Mouse (Mus musculus) forebrain, embryonic 15.5 days (tissue): ENCODE measurements around the gene Mrps21. TPM values are rescaled to one million over a fixed set of nuclear protein-coding genes. Genes with fewer than 3 reads are reported as not detected.
"Not testable (repeated sequence)": the region's sequence is repeated elsewhere in the genome, so short reads cannot be mapped to it uniquely, and the experiment has no call there.

Source experiments
- ATAC-seq: fragments of 200-750 bp; cut with Nextera tagmentation; replicated peaks from 2 replicates; pipeline ENCODE4 v1.8.0; 2017; ENCODE audit warnings: mild to moderate bottlenecking, moderate TSS enrichment, moderate library complexity
- H3K27ac ChIP-seq: fragments of 300-500 bp; sonication (generic); replicated peaks from 2 replicates; pipeline ENCODE4 v1.5.1; 2015; ENCODE audit warnings: mild to moderate bottlenecking, inconsistent platforms
- H3K27me3 ChIP-seq: fragments of 300-500 bp; sonication (generic); 2 replicates; pipeline ENCODE4 v1.6.1; 2015; ENCODE audit warnings: inconsistent platforms
- H3K36me3 ChIP-seq: fragments of 300-500 bp; sonication (generic); 2 replicates; pipeline ENCODE4 v1.6.1; 2015; ENCODE audit warnings: mild to moderate bottlenecking, inconsistent platforms
- H3K4me1 ChIP-seq: fragments of 300-500 bp; sonication (generic); 2 replicates; pipeline ENCODE4 v1.6.1; 2015; ENCODE audit warnings: inconsistent platforms
- H3K4me2 ChIP-seq: fragments of 300-500 bp; sonication (generic); replicated peaks from 2 replicates; pipeline ENCODE4 v1.6.1; 2015; ENCODE audit warnings: mild to moderate bottlenecking, inconsistent platforms
- H3K4me3 ChIP-seq: fragments of 300-500 bp; sonication (generic); 2 replicates; pipeline ENCODE4 v1.5.1; 2015; ENCODE audit warnings: mild to moderate bottlenecking, inconsistent platforms
- H3K9ac ChIP-seq: fragments of 300-500 bp; sonication (generic); replicated peaks from 2 replicates; pipeline ENCODE4 v1.6.1; 2015; ENCODE audit warnings: mild to moderate bottlenecking, inconsistent platforms
- H3K9me3 ChIP-seq: fragments of 300-500 bp; sonication (generic); 2 replicates; pipeline ENCODE4 v1.6.1; 2016; ENCODE audit warnings: inconsistent platforms
- WGBS: fragments of 180-500 bp; shearing (Covaris S2); methylation state at CpG from one replicate; pipeline ENCODE4 v1.1.7; 2015; ENCODE audit warnings: mixed read lengths; 5-methylcytosine and 5-hydroxymethylcytosine counted together
- polyA plus RNA-seq: library from polyadenylated mRNA; unstranded; fragments of >200 nt; fragmentation: Nextera tagmentation; extraction: Ambion mirVana; gene quantifications from 2 replicates; pipeline ENCODE4 v1.2.1, GENCODE M21; 2015

Mrps21 gene
- polyA plus RNA-seq, result 294 and 306 TPM in 2 replicates

DNA sequence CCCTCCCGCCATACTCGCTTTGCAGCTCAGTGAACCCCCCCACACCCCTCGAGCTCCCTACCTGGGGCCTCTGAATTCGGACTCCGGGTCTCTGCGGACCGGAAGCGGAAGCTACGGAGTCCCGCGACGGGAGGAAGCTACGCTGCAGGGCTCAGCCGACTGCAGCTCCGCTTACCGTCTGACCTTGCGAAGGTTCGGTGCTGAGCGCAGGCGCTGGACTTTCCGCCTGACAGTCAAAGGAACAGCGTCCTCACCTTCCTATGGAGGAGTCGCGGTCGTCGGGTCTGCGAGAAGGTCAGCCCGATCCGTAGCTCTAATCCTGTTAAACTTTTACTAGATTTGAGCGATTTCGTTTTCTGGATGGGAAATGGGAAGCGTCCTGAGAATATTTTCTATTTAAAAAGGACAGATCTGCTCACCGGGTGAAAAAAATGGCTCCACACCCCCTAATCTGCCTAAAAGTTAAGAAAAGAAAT lies at the start of gene Mrps21:
Gene Mrps21 (minus strand): TSS at position 128 of the 476 bp plus-strand sequence.
- Histone ChIP-seq H3K9ac (peak within 1 kb of the TSS; percentile 70), H3K27ac (peak within 1 kb of the TSS; percentile 69), H3K4me2 (peak within 1 kb of the TSS; percentile 54), H3K4me3 (peak within 1 kb of the TSS; percentile 57), H3K27me3 (no peaks in the 10 kb centered on the region), H3K9me3 (no peaks in the 10 kb centered on the region), H3K36me3 (peaks cover 16% of the 10 kb centered on the region; the same call in 1 of the 2 replicates), H3K4me1 (peaks cover 17% of the 10 kb centered on the region)
- ATAC-seq, result peak; percentile 93
- WGBS, result 0% methylated on average over 33 of the region's 33 CpGs

DNA sequence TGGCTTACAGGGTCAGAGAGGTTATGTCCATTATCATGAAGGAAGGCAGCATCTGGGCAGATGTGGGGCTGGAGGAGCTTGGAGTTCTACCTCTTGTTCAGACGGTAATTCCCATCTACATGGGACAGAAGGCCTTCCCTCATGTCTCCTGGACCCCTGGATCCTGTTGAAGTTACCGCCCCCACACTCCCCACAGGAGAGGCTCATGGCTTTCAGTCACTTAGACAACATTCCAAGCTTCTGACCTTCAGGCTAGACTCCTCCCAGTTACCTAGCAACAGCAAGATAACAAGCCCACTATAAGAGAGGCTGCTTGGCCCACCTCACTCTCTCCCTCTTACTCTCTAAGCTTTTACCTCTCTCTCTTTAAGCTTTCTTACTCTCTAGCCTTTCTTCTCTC lies 49.2 kb upstream of the Mrps21 start:
- ATAC-seq, H3K27ac ChIP-seq, H3K4me2 ChIP-seq, H3K9me3 ChIP-seq, H3K36me3 ChIP-seq, H3K4me1 ChIP-seq, H3K9ac ChIP-seq, H3K27me3 ChIP-seq, H3K4me3 ChIP-seq: not testable (repeated sequence)
- WGBS, result 65% methylated on average over 2 of the region's 2 CpGs

DNA sequence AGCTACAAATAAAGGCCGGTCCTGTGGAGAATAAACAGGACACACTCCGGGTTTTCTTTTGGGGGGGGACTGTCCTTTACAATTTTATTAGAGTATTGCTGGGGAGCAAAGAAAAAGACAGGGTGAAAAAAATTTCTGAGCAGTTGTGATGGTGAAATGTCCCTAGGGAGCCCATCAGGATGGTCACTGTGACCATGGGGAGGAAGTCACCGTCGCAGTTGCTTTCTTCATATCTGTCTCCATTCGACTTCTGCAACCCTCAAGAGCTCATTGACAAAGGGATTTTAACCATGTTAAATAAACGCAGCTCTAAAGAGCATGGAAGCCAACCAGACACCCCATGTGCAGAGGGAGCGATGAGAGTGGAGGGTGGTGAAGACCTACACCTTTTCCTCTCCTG lies 45.4 kb upstream of the Mrps21 start:
- H3K9ac ChIP-seq, result no peak overlapping the region
- no peaks in the 10 kb centered on the region for H3K4me1 ChIP-seq
- no peaks in the 10 kb centered on the region for H3K36me3 ChIP-seq
- H3K4me2 ChIP-seq, result no peak overlapping the region
- H3K9me3 ChIP-seq, result no peaks in the 10 kb centered on the region
- no peaks in the 10 kb centered on the region for H3K27me3 ChIP-seq
- no peak for ATAC-seq
- WGBS, result 79% methylated on average over 7 of the region's 7 CpGs
- no peak overlapping the region for H3K4me3 ChIP-seq
- H3K27ac ChIP-seq, result no peak overlapping the region

DNA sequence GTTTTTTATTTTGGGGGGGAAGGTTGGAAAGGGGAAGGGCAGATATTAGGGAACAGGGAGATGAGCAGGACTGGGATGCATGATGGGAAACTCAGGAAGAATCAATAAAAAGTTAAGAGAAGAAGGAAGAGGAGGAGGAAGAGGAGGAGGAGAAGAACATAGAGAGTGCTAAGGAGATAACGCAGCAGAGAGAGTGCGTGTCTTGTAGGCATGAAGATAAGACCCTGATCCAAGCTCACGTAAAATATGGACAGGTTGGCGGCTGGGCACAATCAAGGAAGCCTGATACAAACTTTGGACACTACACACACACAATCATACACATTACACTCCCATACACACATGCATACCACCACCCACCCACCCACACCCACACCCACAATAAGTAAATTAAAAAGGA lies 43.4 kb upstream of the Mrps21 start:
- Histone ChIP-seq H3K9me3 (no peaks in the 10 kb centered on the region), H3K4me2 (no peak overlapping the region), H3K27ac (no peak overlapping the region), H3K4me3 (no peak overlapping the region), H3K9ac (no peak overlapping the region), H3K27me3 (no peaks in the 10 kb centered on the region), H3K4me1 (no peaks in the 10 kb centered on the region), H3K36me3 (no peaks in the 10 kb centered on the region)
- ATAC-seq, result no peak
- 93% methylated on average over 4 of the region's 4 CpGs for WGBS

DNA sequence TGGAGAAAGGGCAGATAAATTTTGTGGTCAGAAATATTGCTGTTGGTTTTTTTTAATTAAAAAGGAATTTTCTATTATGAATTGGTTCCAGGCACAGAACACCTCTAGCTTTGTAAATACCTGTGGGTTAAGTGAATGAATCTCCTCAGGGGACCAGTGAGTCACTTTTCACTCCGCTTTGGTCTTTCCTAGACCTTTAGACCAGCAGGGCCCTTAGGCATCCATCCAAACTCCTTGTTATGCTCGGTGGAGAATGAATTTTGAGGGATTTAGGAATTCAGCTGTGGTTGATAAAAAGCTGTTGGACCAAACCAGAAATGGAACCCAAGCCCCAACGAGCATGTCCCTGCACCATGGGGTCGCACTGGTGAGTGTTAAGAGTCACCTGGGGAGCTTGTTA lies 36.3 kb upstream of the Mrps21 start:
- ATAC-seq, result no peak
- H3K9me3 ChIP-seq, result no peaks in the 10 kb centered on the region
- H3K4me2 ChIP-seq, result no peak overlapping the region
- 37% methylated on average over 4 of the region's 4 CpGs for WGBS
- no peaks in the 10 kb centered on the region for H3K36me3 ChIP-seq
- H3K4me1 ChIP-seq, result peaks cover 32% of the 10 kb centered on the region
- H3K9ac ChIP-seq, result no peak overlapping the region
- H3K27me3 ChIP-seq, result peaks cover 5% of the 10 kb centered on the region; the same call in 1 of the 2 replicates
- no peak overlapping the region for H3K4me3 ChIP-seq
- no peak overlapping the region for H3K27ac ChIP-seq

DNA sequence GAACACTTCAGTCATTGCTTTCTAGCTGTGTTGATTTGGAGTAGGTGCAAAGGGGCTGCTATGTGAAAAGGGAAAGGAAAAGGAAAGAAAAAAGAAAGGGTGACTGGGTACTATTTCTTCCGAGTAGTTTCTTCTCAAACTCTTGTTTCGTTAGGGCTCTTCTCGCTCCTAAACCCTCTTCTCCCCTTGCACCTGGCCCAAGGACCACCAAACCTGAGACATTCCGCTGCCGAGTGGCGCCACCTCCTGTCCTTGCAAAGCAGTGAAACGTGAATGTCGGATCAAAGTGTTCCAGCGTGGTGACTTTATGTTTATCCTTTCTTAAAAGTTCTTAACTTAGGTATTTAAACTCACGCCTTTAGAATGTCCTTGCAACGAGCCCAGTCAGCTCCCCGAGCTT lies 35.5 kb upstream of the Mrps21 start:
- H3K4me1 ChIP-seq, result peaks cover 32% of the 10 kb centered on the region
- H3K9me3 ChIP-seq, result no peaks in the 10 kb centered on the region
- H3K4me2 ChIP-seq, result peak overlapping the region; percentile 66
- no peak overlapping the region for H3K9ac ChIP-seq
- no peak for ATAC-seq
- under 1% methylated on average over 12 of the region's 12 CpGs for WGBS
- H3K36me3 ChIP-seq, result no peaks in the 10 kb centered on the region
- H3K27ac ChIP-seq, result no peak overlapping the region
- H3K4me3 ChIP-seq, result peak overlapping the region; percentile 15
- peaks cover 5% of the 10 kb centered on the region; the same call in 1 of the 2 replicates for H3K27me3 ChIP-seq

DNA sequence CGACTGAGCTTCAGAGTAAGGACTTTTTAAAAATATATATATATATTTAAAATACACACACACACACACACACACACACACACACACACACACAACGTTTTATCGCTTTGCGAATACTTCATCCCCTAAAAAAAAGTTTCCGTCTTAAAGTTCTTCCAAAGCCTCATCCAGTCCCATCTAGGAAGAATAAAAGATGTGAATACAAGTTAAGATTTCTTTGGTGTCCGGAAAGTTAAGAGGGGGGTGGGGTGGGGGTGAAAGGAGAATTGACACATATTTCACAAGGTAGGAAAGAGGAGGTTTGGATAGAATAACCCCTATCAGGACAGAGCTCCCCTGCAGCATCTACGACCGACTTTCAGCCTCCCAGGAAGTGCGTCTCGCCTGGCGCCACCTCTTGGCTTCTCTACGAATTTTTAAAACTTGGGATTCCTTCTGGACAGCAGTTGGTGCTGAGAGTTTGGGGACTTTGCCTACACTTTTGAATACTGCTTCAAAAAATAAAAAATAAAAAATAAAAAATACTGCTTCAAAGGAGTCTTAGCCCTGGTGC lies 34.7 kb upstream of the Mrps21 start:
- H3K4me2 ChIP-seq, result peak overlapping the region; percentile 66
- H3K4me1 ChIP-seq, result peaks cover 32% of the 10 kb centered on the region
- H3K9ac ChIP-seq, result no peak overlapping the region
- H3K9me3 ChIP-seq, result no peaks in the 10 kb centered on the region
- ATAC-seq, result no peak
- no peak overlapping the region for H3K27ac ChIP-seq
- peak overlapping the region; percentile 37 for H3K4me3 ChIP-seq
- WGBS, result under 1% methylated on average over 12 of the region's 12 CpGs
- no peaks in the 10 kb centered on the region for H3K36me3 ChIP-seq
- peaks cover 5% of the 10 kb centered on the region; the same call in 1 of the 2 replicates for H3K27me3 ChIP-seq

DNA sequence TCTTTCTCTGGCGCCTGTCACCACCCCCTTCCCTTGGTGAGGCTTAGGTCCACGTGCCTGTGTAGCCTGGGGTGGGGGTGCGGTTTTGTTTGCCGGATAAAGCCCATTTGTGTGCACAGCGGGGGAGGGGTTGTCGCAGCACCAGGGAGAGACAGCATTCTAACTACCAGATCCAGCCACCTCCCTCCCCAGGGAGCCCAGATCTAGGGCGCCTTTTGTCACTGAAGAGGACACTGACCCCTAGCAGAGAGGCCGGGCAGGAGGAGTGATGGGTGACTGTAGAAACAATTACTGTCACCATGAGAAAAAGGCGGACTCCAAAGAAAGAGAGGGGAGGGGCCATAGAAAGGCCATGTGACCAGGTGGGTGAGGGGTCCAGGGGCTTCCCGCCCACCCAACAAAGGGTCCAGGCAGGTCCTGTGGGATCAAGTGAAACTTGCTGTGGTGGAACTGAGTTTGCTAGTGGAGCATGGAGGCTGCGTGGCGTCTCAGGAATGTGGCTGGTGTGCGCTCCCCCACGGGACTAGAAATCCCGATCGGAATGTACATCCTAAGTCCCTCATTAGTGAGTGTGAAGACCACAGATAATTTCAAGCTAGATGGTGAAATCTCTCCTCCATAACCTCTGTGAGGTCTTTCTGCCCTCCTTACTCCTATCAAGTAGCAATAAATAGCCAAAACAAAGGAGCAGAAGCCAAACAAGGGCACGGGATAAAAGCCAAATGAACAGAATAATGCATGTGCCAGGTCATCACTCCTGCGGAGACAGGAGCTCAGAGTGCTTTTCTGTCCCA lies 34.0 kb upstream of the Mrps21 start:
- Histone ChIP-seq H3K4me1 (peaks cover 32% of the 10 kb centered on the region), H3K4me2 (peak overlapping the region; percentile 66), H3K27me3 (peaks cover 5% of the 10 kb centered on the region; the same call in 1 of the 2 replicates), H3K9me3 (no peaks in the 10 kb centered on the region), H3K36me3 (no peaks in the 10 kb centered on the region), H3K27ac (0 out of 2 replicates have a peak overlapping the region, but pooled peaks have one; percentile 12), H3K9ac (peak overlapping the region; percentile 34), H3K4me3 (peak overlapping the region; percentile 37)
- peak; percentile 39 for ATAC-seq
- 0% methylated on average over 18 of the region's 18 CpGs for WGBS

DNA sequence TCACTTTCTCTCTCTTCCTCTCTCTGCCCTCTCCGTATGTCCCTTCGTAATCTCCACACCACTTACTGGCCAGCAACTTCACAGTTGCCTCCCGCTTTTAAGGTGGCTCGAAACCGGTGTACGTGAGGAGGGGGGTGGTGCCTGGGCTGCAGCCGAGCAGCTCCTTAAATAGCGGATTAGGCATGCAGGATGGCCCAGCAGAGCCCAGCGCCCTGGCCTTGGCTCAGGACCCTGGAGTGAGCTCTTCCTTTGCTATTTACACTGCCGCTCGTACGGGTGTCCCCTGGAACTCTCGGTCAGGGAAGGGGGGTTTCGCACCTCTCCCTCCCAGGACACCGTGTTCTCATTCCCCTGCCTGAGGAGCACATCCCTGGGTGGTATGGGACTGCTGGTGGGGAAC lies 33.2 kb upstream of the Mrps21 start, which contains the start of gene Car14:
Gene Car14 (minus strand): TSS at position 124 of the 400 bp plus-strand sequence.
- Histone ChIP-seq H3K9me3 (no peaks in the 10 kb centered on the region), H3K4me1 (peaks cover 32% of the 10 kb centered on the region), H3K27me3 (peaks cover 5% of the 10 kb centered on the region; the same call in 1 of the 2 replicates), H3K4me2 (peak within 1 kb of the TSS; percentile 66), H3K9ac (peak within 1 kb of the TSS; percentile 34), H3K36me3 (no peaks in the 10 kb centered on the region), H3K27ac (0 out of 2 replicates have a peak within 1 kb of the TSS, but pooled peaks have one; percentile 12), H3K4me3 (peak within 1 kb of the TSS; percentile 37)
- WGBS, result under 1% methylated on average over 15 of the region's 15 CpGs
- peak; percentile 33 for ATAC-seq

DNA sequence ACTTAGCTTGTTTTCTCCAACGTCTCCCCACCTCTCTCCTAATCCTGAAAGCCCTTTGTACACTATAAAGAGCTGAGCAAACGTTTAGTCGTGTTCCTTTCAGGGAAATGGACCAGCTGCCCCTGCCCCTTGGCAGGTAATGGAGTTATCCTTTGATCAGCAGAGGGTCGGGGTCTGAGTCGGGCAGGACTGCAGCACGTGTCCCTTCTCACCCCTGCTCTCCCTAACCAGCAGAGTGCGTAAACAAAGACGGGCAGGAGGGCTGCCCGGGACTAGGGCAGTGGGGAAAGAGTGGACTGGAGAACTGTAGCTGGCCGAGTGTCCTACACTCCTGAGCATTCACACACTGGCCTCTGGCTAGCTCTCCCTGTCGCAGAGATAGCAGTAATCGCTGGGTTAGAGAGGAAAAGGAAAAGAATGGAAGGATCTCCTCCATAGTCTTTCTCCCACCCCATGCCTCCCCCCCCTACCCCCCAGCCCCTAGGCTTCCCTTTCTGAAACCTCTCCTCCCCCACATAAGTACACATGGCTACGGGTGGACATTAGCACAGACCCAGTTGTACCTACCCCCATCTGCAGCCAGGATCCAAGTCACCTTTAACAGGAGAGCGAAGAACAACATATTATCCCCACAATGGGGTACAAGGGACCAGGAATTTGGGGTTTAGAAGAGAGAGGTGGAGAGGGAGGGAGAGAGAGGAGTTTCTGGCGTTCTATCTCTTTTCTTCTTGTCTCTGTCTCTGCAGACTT lies 32.6 kb upstream of the Mrps21 start:
- Histone ChIP-seq H3K4me3 (peak overlapping the region; percentile 37), H3K27ac (no peak overlapping the region)

DNA sequence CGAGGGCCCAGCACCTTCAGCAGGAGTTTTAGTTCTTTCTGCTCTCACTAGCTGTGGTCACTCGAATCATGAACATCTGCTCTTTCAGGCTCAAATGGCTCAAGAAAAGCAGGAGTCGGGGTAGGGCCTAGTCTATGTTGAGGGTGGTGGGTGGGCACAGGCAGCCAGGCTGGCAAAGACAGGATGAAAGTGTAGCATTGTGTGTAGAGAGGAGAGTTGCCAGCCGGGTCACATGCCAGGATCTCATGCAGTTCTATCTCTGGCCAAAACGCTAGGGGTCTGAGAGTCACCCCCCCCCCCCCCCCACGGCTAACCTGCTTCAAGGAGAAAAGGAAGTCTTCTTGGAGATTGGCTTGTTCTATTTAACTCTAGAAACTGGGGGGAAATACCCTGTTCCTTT lies 31.3 kb upstream of the Mrps21 start:
- Histone ChIP-seq H3K4me1 (peaks cover 32% of the 10 kb centered on the region), H3K9me3 (no peaks in the 10 kb centered on the region), H3K27ac (no peak overlapping the region), H3K36me3 (peaks cover 3% of the 10 kb centered on the region; the same call in 1 of the 2 replicates), H3K4me2 (no peak overlapping the region), H3K4me3 (no peak overlapping the region), H3K27me3 (peaks cover 5% of the 10 kb centered on the region; the same call in 1 of the 2 replicates), H3K9ac (no peak overlapping the region)
- no peak for ATAC-seq
- 25% methylated on average over 6 of the region's 6 CpGs for WGBS

More for the DNA sequence above, 32.6 kb upstream of the Mrps21 start:
- peak overlapping the region; percentile 34 for H3K9ac ChIP-seq
- no peak for ATAC-seq
- peaks cover 32% of the 10 kb centered on the region for H3K4me1 ChIP-seq
- 3% methylated on average over 15 of the region's 15 CpGs for WGBS
- no peaks in the 10 kb centered on the region for H3K9me3 ChIP-seq
- H3K27me3 ChIP-seq, result peaks cover 5% of the 10 kb centered on the region; the same call in 1 of the 2 replicates
- peak overlapping the region; percentile 66 for H3K4me2 ChIP-seq
- no peaks in the 10 kb centered on the region for H3K36me3 ChIP-seq

DNA sequence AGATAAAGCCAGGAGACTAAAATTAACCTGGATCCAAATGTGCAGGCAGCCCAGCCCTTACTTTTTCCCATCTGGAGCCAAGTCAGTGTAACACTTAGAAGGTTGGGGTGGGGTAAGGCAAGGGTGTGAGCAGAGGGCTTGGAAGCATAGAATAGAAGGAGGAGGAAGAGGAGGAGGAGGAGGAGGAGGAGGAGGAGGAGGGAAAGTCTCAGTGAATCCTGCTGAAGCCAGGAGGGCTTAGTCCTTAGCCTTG lies 31.0 kb upstream of the Mrps21 start:
- H3K4me2 ChIP-seq, result no peak overlapping the region
- no peak for ATAC-seq
- no peak overlapping the region for H3K27ac ChIP-seq
- no peak overlapping the region for H3K4me3 ChIP-seq
- no peak overlapping the region for H3K9ac ChIP-seq
- H3K36me3 ChIP-seq, result peaks cover 6% of the 10 kb centered on the region; the same call in 1 of the 2 replicates
- H3K9me3 ChIP-seq, result no peaks in the 10 kb centered on the region
- H3K4me1 ChIP-seq, result peaks cover 32% of the 10 kb centered on the region
- H3K27me3 ChIP-seq, result peaks cover 4% of the 10 kb centered on the region; the same call in 1 of the 2 replicates
